Mouse (Mus musculus) frontal cortex, postnatal 25 days (tissue): ENCODE measurements at regions not wholly inside any gene's neighbourhood (a gene's known extent, or its start where the extent isn't known, plus 50 kb on each side); places are given as distances from the start of the nearest gene placed in this dataset.

Source experiments
- DNase-seq, 2 experiments: peaks; one replicate each; pipeline ENCODE4 v3.0.0; 2022; ENCODE audit warnings: low spot score in 2 of 2

DNA sequence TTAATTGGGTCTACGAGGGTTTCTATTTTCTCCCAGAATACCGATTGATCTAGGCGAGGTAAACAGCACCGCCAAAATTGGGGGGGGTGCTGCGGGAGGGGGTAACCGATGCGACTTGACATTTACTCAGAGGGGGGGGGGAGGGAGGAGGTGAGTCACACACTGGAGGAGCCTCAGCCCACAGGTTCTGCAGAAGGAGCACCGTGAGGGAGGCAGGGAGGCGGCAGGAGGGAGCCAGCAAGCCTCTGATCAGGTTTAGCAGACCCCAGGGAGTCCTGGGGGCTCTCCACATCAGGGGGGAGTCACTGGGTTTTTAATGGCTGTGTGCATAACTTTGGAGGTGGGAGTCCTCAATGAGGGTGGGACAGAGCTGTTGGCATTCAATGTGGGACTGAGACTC, 51.3 kb upstream of the Ier5l start:
- DNase-seq: no peak

DNA sequence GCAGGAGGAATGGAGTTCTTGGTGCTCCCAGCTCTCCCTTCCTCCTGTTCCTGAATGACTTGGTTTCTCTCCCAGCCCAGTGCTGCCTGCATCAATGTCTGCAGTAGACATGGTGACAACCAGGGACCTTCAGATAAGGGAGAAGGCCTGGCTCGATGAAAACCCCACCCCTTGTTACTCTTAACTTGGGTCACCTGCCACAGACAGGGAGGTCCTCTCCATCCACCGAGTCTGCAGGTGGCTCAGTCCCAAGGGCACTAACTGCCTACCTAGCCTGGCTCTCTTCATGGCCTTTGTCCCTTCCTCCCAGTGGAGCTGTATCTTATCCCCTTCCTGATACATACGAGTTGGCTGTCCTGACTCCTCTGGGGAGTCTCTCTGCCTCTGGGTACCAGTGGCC, 51.8 kb upstream of the Ier5l start:
- no peak for DNase-seq

DNA sequence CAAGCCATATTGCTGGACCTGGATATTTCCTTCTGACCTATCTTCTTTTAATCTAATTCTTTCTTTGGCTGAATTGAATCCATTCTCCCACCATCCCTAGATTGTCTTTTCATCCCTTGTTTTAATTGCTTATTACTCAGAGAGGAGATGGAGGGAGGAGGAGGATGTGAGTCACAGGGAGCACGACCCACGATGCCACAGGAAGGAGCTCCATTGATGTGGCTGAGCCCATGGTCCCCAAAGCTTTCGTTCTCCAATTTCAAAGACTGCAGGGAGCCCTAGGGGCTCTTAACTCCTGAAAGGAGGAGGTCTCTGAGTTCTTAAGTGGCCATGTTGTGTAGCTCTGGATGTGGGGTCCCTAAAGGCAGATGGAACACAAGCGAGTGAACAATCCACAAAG, 53.5 kb upstream of the Ier5l start:
- DNase-seq: no peak

DNA sequence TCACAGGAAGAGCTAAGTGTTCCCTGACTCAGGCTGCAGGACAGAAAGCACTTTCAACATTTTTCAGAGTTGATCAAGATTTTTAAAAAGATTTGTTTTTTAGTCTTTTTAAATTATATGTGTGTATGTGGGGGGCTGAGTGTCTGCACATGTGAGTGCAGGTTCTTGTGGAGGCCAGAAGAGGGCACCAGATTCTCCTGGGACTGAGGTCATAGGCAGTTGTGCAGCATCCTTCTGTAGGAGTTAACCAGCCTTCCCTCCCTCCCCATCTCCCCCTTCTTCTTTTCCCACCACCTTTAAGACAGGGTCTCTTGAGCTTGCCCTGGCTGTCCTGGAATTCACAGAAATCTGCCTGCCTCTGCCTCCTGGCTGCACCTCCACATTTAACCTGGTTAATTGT, 58.9 kb upstream of the Ier5l start:
- no peak for DNase-seq

DNA sequence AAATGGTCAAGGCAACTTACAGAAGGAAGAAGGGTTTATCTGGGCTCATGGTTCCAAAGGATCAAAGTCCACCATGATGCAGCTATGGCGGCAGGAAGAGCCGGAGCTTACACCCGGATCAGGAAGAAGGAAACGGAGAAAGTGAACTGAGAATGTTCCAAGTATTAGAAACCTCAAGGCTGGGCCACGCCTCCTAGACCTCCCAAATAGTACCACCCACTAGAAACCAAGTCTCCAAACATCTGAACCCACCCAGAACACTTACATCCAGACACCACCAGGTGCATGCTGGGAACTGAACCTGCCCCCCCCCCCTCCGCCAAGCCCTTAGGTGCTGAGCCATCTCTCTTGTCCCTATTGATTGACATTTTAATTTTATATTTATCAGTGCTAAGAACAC, 59.3 kb upstream of the Ier5l start:
- no peak for DNase-seq

DNA sequence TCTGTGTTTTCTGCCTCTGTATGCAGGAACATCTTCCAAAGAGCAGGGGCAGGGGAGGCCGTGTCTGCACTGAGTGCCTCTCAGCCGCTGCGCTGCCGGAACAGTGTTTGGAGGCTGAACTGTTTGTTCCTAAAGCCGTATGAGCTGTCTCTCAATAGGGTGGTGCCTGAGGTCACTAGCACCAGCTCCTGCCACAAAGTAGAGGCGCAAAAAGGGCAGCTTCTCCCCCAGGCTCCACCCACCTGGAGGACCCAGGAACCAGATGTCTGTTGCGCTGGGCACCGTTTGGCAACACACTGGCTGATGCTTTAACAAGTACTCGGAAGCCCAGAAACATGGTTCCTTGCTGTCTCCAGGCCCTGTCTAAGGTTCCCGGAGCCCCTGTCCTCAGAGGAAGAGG, 60.4 kb upstream of the Cstad start:
- no peak for DNase-seq

DNA sequence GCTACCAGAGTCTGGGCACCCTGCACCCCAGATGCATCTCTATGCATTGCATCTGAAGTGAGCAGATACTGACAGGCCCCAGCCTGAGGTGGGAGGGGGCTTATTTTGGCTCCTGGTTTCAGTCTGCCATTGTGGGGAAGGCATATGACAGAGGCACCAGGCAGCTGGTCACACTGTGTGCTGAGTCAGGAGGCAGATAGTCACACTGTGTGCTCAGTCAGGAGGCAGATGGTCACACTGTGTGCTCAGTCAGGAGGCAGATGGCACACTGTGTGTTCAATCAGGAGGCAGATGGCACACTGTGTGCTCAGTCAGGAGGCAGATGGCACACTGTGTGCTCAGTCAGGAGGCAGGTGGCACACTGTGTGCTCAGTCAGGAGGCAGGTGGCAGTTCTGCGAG, 55.5 kb upstream of the Cstad start:
- DNase-seq: no peak

DNA sequence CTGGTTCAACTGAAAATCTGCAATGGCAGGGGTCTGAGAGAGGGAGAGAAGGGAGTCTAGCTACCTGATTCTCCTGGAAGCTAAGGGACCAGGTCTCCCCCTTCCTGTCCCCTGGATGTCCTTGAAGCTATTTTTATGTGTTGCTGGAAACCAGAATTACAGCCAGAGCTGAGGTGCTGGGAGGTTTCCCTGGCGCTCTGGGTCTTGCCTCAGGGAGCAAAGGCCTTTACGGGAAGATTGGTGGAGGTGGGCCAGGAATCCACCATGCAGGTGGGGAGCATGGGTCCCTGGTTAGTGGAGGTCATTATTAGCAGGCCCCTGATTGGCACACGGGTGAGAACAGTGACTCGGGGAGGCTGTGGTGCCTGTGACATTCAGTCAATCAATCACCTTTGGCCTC, 53.3 kb upstream of the Cstad start:
- DNase-seq: no peak

DNA sequence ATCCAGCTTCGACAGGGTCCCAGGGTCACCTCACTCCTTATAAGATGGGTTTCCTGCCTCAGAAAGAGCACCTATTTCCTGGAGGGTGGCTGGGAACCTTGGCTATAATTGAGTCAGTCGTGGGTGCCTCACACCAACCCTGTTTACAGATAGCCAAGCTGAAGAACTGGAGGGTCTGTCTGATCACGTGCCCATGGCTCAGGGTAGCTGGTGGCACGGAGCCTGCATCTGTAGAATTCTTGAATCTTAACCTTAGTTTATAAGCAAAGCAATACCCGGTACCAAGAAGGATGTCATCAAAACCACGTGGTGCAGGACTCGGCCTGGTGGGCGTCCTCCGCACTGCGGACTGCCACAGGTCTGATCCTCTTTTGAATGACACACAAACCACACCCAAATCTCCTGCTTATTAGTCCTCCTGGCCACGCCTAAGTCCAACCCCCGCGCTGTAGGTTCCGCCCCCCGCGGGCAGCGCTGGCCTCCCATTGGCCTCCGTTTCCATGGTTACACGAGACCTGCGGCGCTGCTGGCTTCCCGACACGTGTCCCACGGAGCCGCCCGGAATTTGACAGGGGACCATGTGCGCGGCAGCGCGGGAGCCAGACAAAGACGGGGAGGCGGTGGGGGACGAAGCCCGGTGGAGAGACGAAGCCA, 49.9 kb upstream of the Cstad start:
- DNase-seq: peak; percentile 73 to 80
